Mouse (Mus musculus): ENCODE measurements around the gene Prkcb. TPM values are rescaled to one million over a fixed set of nuclear protein-coding genes. Genes with fewer than 3 reads are reported as not detected.

The Prkcb gene
- polyA plus RNA-seq, 1 experiment from 2014 or later: 2.1 TPM

GRCm38 (mm10) chr7:122544616-122545015 is 256.1 kb downstream of the Prkcb start:
- Histone ChIP-seq H3K4me1 (replicated peaks; ENCODE audit: insufficient read depth, low read length) (no peaks in the 10 kb centered on the region), H3K27me3 (ENCODE audit: insufficient read depth, low read length) (no peaks in the 10 kb centered on the region), H3K9me3 (replicated peaks; ENCODE audit: low read length) (no peaks in the 10 kb centered on the region), H3K9ac (ENCODE audit: low read depth, low read length) (no peak overlapping the region), H3K36me3 (ENCODE audit: insufficient read depth, low read length) (no peaks in the 10 kb centered on the region), H3K4me2 (ENCODE audit: low read length) (no peak overlapping the region), H3K27ac (no peak overlapping the region), H3K4me3 (replicated peaks; ENCODE audit: low read depth, low read length) (no peak overlapping the region)
- DNase-seq (ENCODE audit: low spot score) (no peak), ATAC-seq (replicated peaks; ENCODE audit: low FRiP score, low read depth) (no peak)
- no peak for TF ChIP-seq CTCF (IDR thresholded peaks at IDR 0.05; ENCODE audit: low read depth)
- WGBS: 75% methylated on average over 3 of the region's 3 CpGs

GRCm38 (mm10) chr7:122556575-122557140 is 268.1 kb downstream of the Prkcb start:
- no peak overlapping the region for H3K27ac ChIP-seq
- H3K4me3 ChIP-seq (replicated peaks; ENCODE audit: low read depth, low read length): no peak overlapping the region
- no peaks in the 10 kb centered on the region for H3K9me3 ChIP-seq (replicated peaks; ENCODE audit: low read length)
- H3K27me3 ChIP-seq (ENCODE audit: insufficient read depth, low read length): no peaks in the 10 kb centered on the region
- H3K4me2 ChIP-seq (ENCODE audit: low read length): no peak overlapping the region
- H3K4me1 ChIP-seq (replicated peaks; ENCODE audit: insufficient read depth, low read length): no peaks in the 10 kb centered on the region
- no peaks in the 10 kb centered on the region for H3K36me3 ChIP-seq (ENCODE audit: insufficient read depth, low read length)
- DNase-seq (ENCODE audit: low spot score): no peak
- ATAC-seq (replicated peaks; ENCODE audit: low FRiP score, low read depth): no peak
- H3K9ac ChIP-seq (ENCODE audit: low read depth, low read length): no peak overlapping the region
- 51% methylated on average over 6 of the region's 6 CpGs for WGBS
- TF ChIP-seq CTCF (IDR thresholded peaks at IDR 0.05; ENCODE audit: low read depth): no peak

- 57% methylated on average over 7 of the region's 7 CpGs for WGBS
- no peaks in the 10 kb centered on the region for H3K36me3 ChIP-seq (ENCODE audit: insufficient read depth, low read length)
- no peak for TF ChIP-seq CTCF (IDR thresholded peaks at IDR 0.05; ENCODE audit: low read depth)
- no peak for ATAC-seq (replicated peaks; ENCODE audit: low FRiP score, low read depth)
- no peaks in the 10 kb centered on the region for H3K9me3 ChIP-seq (replicated peaks; ENCODE audit: low read length)
- H3K27ac ChIP-seq: no peak overlapping the region
- H3K4me1 ChIP-seq (replicated peaks; ENCODE audit: insufficient read depth, low read length): no peaks in the 10 kb centered on the region
- no peaks in the 10 kb centered on the region for H3K27me3 ChIP-seq (ENCODE audit: insufficient read depth, low read length)
- no peak overlapping the region for H3K4me3 ChIP-seq (replicated peaks; ENCODE audit: low read depth, low read length)
- H3K4me2 ChIP-seq (ENCODE audit: low read length): no peak overlapping the region
- no peak overlapping the region for H3K9ac ChIP-seq (ENCODE audit: low read depth, low read length)
- DNase-seq (ENCODE audit: low spot score): no peak
These were observed 269.7 kb downstream of the Prkcb start for GRCm38 (mm10) chr7:122558085-122558811.

- H3K27ac ChIP-seq: no peak overlapping the region
- ATAC-seq (replicated peaks; ENCODE audit: low FRiP score, low read depth): no peak
- 36% methylated on average over 6 of the region's 6 CpGs for WGBS
These were observed 270.4 kb downstream of the Prkcb start for GRCm38 (mm10) chr7:122558912-122559311.

GRCm38 (mm10) chr7:122562586-122562985 is 274.0 kb downstream of the Prkcb start:
- Histone ChIP-seq H3K4me1 (replicated peaks; ENCODE audit: insufficient read depth, low read length) (no peaks in the 10 kb centered on the region), H3K4me2 (ENCODE audit: low read length) (no peak overlapping the region), H3K27ac (no peak overlapping the region), H3K36me3 (ENCODE audit: insufficient read depth, low read length) (no peaks in the 10 kb centered on the region), H3K9me3 (replicated peaks; ENCODE audit: low read length) (no peaks in the 10 kb centered on the region), H3K27me3 (ENCODE audit: insufficient read depth, low read length) (no peaks in the 10 kb centered on the region), H3K9ac (ENCODE audit: low read depth, low read length) (no peak overlapping the region), H3K4me3 (replicated peaks; ENCODE audit: low read depth, low read length) (no peak overlapping the region)
- DNase-seq (ENCODE audit: low spot score) (no peak), ATAC-seq (replicated peaks; ENCODE audit: low FRiP score, low read depth) (no peak)
- no peak for TF ChIP-seq CTCF (IDR thresholded peaks at IDR 0.05; ENCODE audit: low read depth)
- 57% methylated on average over 5 of the region's 5 CpGs for WGBS

More at GRCm38 (mm10) chr7:122558912-122559311, 270.4 kb downstream of the Prkcb start:
- Histone ChIP-seq H3K9ac (ENCODE audit: low read depth, low read length) (no peak overlapping the region), H3K27me3 (ENCODE audit: insufficient read depth, low read length) (no peaks in the 10 kb centered on the region), H3K4me2 (ENCODE audit: low read length) (no peak overlapping the region), H3K4me3 (replicated peaks; ENCODE audit: low read depth, low read length) (no peak overlapping the region), H3K4me1 (replicated peaks; ENCODE audit: insufficient read depth, low read length) (no peaks in the 10 kb centered on the region), H3K36me3 (ENCODE audit: insufficient read depth, low read length) (no peaks in the 10 kb centered on the region), H3K9me3 (replicated peaks; ENCODE audit: low read length) (no peaks in the 10 kb centered on the region)
- DNase-seq (ENCODE audit: low spot score): no peak
- TF ChIP-seq CTCF (IDR thresholded peaks at IDR 0.05; ENCODE audit: low read depth): no peak

GRCm38 (mm10) chr7:122565371-122565770 is 276.8 kb downstream of the Prkcb start:
- Histone ChIP-seq H3K9me3 (replicated peaks; ENCODE audit: low read length) (no peaks in the 10 kb centered on the region), H3K4me3 (replicated peaks; ENCODE audit: low read depth, low read length) (no peak overlapping the region), H3K27ac (no peak overlapping the region), H3K27me3 (ENCODE audit: insufficient read depth, low read length) (no peaks in the 10 kb centered on the region), H3K4me1 (replicated peaks; ENCODE audit: insufficient read depth, low read length) (no peaks in the 10 kb centered on the region), H3K4me2 (ENCODE audit: low read length) (no peak overlapping the region), H3K9ac (ENCODE audit: low read depth, low read length) (no peak overlapping the region), H3K36me3 (ENCODE audit: insufficient read depth, low read length) (no peaks in the 10 kb centered on the region)
- ATAC-seq (replicated peaks; ENCODE audit: low FRiP score, low read depth) (no peak), DNase-seq (ENCODE audit: low spot score) (no peak)
- WGBS: 83% methylated on average over 1 of the region's 1 CpGs
- TF ChIP-seq CTCF (IDR thresholded peaks at IDR 0.05; ENCODE audit: low read depth): no peak
